Mouse (Mus musculus) thymus, adult 2 months (tissue): ENCODE measurements around the gene Csf3r.

Experiments
- CTCF ChIP-seq: fragments of 200-500 bp; IDR thresholded peaks from 2 replicates; pipeline ENCODE4 v1.5.1; 2012; ENCODE audit warnings: mild to moderate bottlenecking, control low read depth, low read length, moderate library complexity, borderline replicate concordance; ENCODE audit not compliant: control insufficient read depth, poor library complexity, insufficient read depth; ENCODE audit errors: extremely low read depth
- POLR2A ChIP-seq: fragments of 200-500 bp; IDR thresholded peaks from 2 replicates; pipeline ENCODE4 v1.6.1; 2012; ENCODE audit warnings: mild to moderate bottlenecking, low read length, control low read depth, moderate library complexity; ENCODE audit not compliant: control insufficient read depth, poor library complexity, insufficient read depth; ENCODE audit errors: extremely low read depth

- TF ChIP-seq CTCF: no peak
- no peak for TF ChIP-seq POLR2A
These were observed at the start of gene Csf3r for GRCm38 (mm10) chr4:126024303-126024900.
